Mouse (Mus musculus) small intestine, adult 2 months (tissue): ENCODE results near the gene Mfsd1.

Source experiments
- CTCF ChIP-seq: fragments of 200-500 bp; IDR thresholded peaks from 2 replicates; pipeline ENCODE4 v1.5.1; 2012; ENCODE audit warnings: low read depth, mild to moderate bottlenecking, control low read depth, inconsistent platforms, low read length, moderate library complexity, mixed read lengths; ENCODE audit not compliant: insufficient replicate concordance, insufficient read length; ENCODE audit errors: extremely low read depth
- POLR2A ChIP-seq: fragments of 200-500 bp; IDR thresholded peaks from 2 replicates; pipeline ENCODE4 v1.6.1; 2012; ENCODE audit warnings: low read depth, mild to moderate bottlenecking, control low read depth, inconsistent platforms, low read length, moderate library complexity

GRCm38 (mm10) chr3:67587430-67587829 is 4.9 kb downstream of the Mfsd1 start:
- no peak for TF ChIP-seq CTCF
- TF ChIP-seq POLR2A: no peak
